Mouse (Mus musculus) testis, adult 2 months (tissue): ENCODE measurements at regions not wholly inside any gene's neighbourhood (a gene's known extent, or its start where the extent isn't known, plus 50 kb on each side); places are given as distances from the start of the nearest gene placed in this dataset.

ENCODE experiments used
- CTCF ChIP-seq: fragments of 200-500 bp; IDR thresholded peaks from 2 replicates; pipeline ENCODE4 v1.5.1; 2012; ENCODE audit warnings: low read depth, mild to moderate bottlenecking, inconsistent platforms, low read length, moderate library complexity; ENCODE audit not compliant: control insufficient read depth, insufficient read depth, insufficient replicate concordance
- POLR2A ChIP-seq: fragments of 200-500 bp; IDR thresholded peaks from 2 replicates; pipeline ENCODE4 v1.6.1; 2012; ENCODE audit warnings: low read depth, mild to moderate bottlenecking, inconsistent platforms, low read length, moderate library complexity; ENCODE audit not compliant: control insufficient read depth

- no peak for TF ChIP-seq CTCF
- TF ChIP-seq POLR2A, result no peak
These were observed 464.0 kb upstream of the Gm26657 start for GRCm38 (mm10) chr4:56275836-56276235.
